Mouse (Mus musculus): Measurements from ENCODE around the gene Fam19a1. TPM values are rescaled to one million over a fixed set of nuclear protein-coding genes. Genes with fewer than 3 reads are reported as not detected.

Fam19a1 gene
- polyA plus RNA-seq, 2 experiments, result not detected

DNA sequence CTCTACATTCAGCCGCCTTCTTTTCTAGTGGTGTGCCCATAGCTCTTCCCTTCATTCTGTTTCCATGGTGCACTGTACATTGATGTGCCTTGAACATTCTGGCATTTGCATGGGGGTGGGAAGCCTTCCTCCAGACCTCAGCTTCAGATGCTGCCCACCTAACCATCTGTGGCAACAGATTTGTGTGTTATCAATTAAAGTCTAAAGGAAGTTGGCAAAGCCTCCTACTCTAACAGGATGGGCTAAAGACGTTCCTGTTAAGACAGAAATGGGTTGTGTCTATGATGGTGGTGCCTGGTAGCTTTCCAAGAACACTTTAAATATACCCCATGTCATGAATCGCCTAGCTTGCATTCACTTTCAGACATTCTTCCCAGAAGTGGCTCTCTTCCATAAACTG, 131.4 kb downstream of the Fam19a1 start:
- DNase-seq (ENCODE audit: low read depth in 3 of 3, low spot score in 3 of 3), result no peak
- Histone ChIP-seq H3K4me2 (ENCODE audit: low read depth) (no peak overlapping the region), H3K9ac (replicated peaks) (no peak overlapping the region), H3K27ac (no peak overlapping the region), H3K27me3 (ENCODE audit: control insufficient read depth, insufficient read depth, low read length) (no peaks in the 10 kb centered on the region), H3K4me3 (ENCODE audit: insufficient read depth in 1 of 2, low read depth in 2 of 2, low read length in 2 of 2) (no peak overlapping the region), H3K4me1 (replicated peaks; ENCODE audit: control insufficient read depth in 2 of 2, insufficient read depth in 2 of 2, low read length in 1 of 2) (no peaks in the 10 kb centered on the region), H3K9me3 (ENCODE audit: control insufficient read depth, low read length) (no peaks in the 10 kb centered on the region), H3K36me3 (replicated peaks; ENCODE audit: control insufficient read depth, insufficient read depth, low read depth) (no peaks in the 10 kb centered on the region)
- TF ChIP-seq EP300 (IDR thresholded peaks at IDR 0.05; ENCODE audit: low read depth), result no peak
- no peak for TF ChIP-seq CTCF (IDR thresholded peaks at IDR 0.05; ENCODE audit: low read depth)
- no peak for ATAC-seq (ENCODE audit: insufficient read depth)
- 52% methylated on average over 3 of the region's 3 CpGs for WGBS (ENCODE audit: insufficient replicate concordance)

- no peaks in the 10 kb centered on the region for H3K36me3 ChIP-seq (replicated peaks; ENCODE audit: control insufficient read depth, insufficient read depth, low read depth)
- no peaks in the 10 kb centered on the region for H3K4me1 ChIP-seq (replicated peaks; ENCODE audit: control insufficient read depth in 2 of 2, insufficient read depth in 2 of 2, low read length in 1 of 2)
- TF ChIP-seq EP300 (IDR thresholded peaks at IDR 0.05; ENCODE audit: low read depth) (no peak), CTCF (IDR thresholded peaks at IDR 0.05; ENCODE audit: low read depth) (no peak)
- no peak overlapping the region for H3K4me3 ChIP-seq (ENCODE audit: insufficient read depth in 1 of 2, low read depth in 2 of 2, low read length in 2 of 2)
- no peak overlapping the region for H3K4me2 ChIP-seq (ENCODE audit: low read depth)
- ATAC-seq (ENCODE audit: insufficient read depth) (no peak), DNase-seq (ENCODE audit: low read depth in 3 of 3, low spot score in 3 of 3) (no peak)
- H3K27ac ChIP-seq, result no peak overlapping the region
- H3K9me3 ChIP-seq (ENCODE audit: control insufficient read depth, low read length), result no peaks in the 10 kb centered on the region
- no peaks in the 10 kb centered on the region for H3K27me3 ChIP-seq (ENCODE audit: control insufficient read depth, insufficient read depth, low read length)
- WGBS (ENCODE audit: insufficient replicate concordance), result 56% methylated on average over 3 of the region's 3 CpGs
- H3K9ac ChIP-seq (replicated peaks), result no peak overlapping the region
Observed at GRCm38 (mm10) chr6:96252001-96252400, 139.0 kb downstream of the Fam19a1 start.

DNA sequence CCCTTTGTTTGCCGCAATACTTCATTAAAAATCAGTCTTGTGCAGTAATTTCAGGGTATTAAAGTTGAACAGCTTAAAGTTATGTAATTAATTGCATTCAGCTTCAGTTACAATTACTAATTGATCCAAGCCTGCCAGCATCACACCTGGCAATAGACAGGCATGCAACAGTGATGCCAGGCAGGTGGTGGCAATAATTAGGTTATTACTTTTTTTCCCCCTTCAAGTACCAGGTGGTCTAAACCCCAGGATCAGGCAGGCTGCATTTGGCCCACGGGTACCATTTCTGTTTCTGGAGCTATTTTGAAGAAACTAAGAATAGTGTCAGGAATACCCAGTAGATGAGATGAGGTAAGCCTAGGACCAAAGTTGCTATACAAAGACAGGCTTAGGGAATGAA, 141.9 kb downstream of the Fam19a1 start:
- TF ChIP-seq EP300 (IDR thresholded peaks at IDR 0.05; ENCODE audit: low read depth) (no peak), CTCF (IDR thresholded peaks at IDR 0.05; ENCODE audit: low read depth) (no peak)

GRCm38 (mm10) chr6:96258651-96259050, 145.7 kb downstream of the Fam19a1 start:
- ATAC-seq (ENCODE audit: insufficient read depth), result no peak
- no peak overlapping the region for H3K4me2 ChIP-seq (ENCODE audit: low read depth)
- no peak for DNase-seq (ENCODE audit: low read depth in 3 of 3, low spot score in 3 of 3)
- H3K27me3 ChIP-seq (ENCODE audit: control insufficient read depth, insufficient read depth, low read length), result no peaks in the 10 kb centered on the region
- no peaks in the 10 kb centered on the region for H3K9me3 ChIP-seq (ENCODE audit: control insufficient read depth, low read length)
- WGBS (ENCODE audit: insufficient replicate concordance), result 83% methylated on average over 3 of the region's 3 CpGs
- no peak overlapping the region for H3K9ac ChIP-seq (replicated peaks)
- TF ChIP-seq EP300 (IDR thresholded peaks at IDR 0.05; ENCODE audit: low read depth), result no peak
- no peak for TF ChIP-seq CTCF (IDR thresholded peaks at IDR 0.05; ENCODE audit: low read depth)
- H3K27ac ChIP-seq, result no peak overlapping the region
- H3K4me3 ChIP-seq (ENCODE audit: insufficient read depth in 1 of 2, low read depth in 2 of 2, low read length in 2 of 2), result no peak overlapping the region
- H3K4me1 ChIP-seq (replicated peaks; ENCODE audit: control insufficient read depth in 2 of 2, insufficient read depth in 2 of 2, low read length in 1 of 2), result no peaks in the 10 kb centered on the region
- H3K36me3 ChIP-seq (replicated peaks; ENCODE audit: control insufficient read depth, insufficient read depth, low read depth), result no peaks in the 10 kb centered on the region

More for the DNA sequence above, 141.9 kb downstream of the Fam19a1 start:
- no peak for ATAC-seq (ENCODE audit: insufficient read depth)
- Histone ChIP-seq H3K36me3 (replicated peaks; ENCODE audit: control insufficient read depth, insufficient read depth, low read depth) (no peaks in the 10 kb centered on the region), H3K9ac (replicated peaks) (no peak overlapping the region), H3K9me3 (ENCODE audit: control insufficient read depth, low read length) (no peaks in the 10 kb centered on the region), H3K4me2 (ENCODE audit: low read depth) (no peak overlapping the region), H3K4me3 (ENCODE audit: insufficient read depth in 1 of 2, low read depth in 2 of 2, low read length in 2 of 2) (no peak overlapping the region), H3K4me1 (replicated peaks; ENCODE audit: control insufficient read depth in 2 of 2, insufficient read depth in 2 of 2, low read length in 1 of 2) (no peaks in the 10 kb centered on the region), H3K27me3 (ENCODE audit: control insufficient read depth, insufficient read depth, low read length) (no peaks in the 10 kb centered on the region), H3K27ac (no peak overlapping the region)
- no peak for DNase-seq (ENCODE audit: low read depth in 3 of 3, low spot score in 3 of 3)
- WGBS (ENCODE audit: insufficient replicate concordance), result 57% methylated on average over 2 of the region's 2 CpGs

DNA sequence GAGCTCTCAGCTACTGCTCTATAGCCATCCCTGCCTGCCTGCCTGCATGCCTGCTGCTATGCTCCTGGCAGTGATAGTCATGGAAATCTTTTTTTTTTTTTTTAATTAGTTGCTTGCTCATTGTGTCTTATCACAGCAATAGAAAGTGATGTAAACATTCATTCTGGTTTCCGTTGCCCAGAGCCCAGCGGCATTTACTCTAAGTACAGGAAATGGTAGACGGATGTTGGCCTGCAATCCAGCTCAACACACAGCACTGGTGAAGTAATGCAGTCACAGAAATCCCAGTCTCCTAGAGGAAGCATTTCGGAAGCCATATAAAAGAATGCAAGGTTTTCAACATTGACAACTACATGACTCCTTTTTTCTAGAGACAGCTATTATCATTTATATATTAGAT, 153.5 kb downstream of the Fam19a1 start:
- Histone ChIP-seq H3K9ac (replicated peaks) (no peak overlapping the region), H3K9me3 (ENCODE audit: control insufficient read depth, low read length) (no peaks in the 10 kb centered on the region), H3K27me3 (ENCODE audit: control insufficient read depth, insufficient read depth, low read length) (no peaks in the 10 kb centered on the region), H3K4me1 (replicated peaks; ENCODE audit: control insufficient read depth in 2 of 2, insufficient read depth in 2 of 2, low read length in 1 of 2) (no peaks in the 10 kb centered on the region), H3K4me3 (ENCODE audit: insufficient read depth in 1 of 2, low read depth in 2 of 2, low read length in 2 of 2) (no peak overlapping the region), H3K4me2 (ENCODE audit: low read depth) (no peak overlapping the region), H3K36me3 (replicated peaks; ENCODE audit: control insufficient read depth, insufficient read depth, low read depth) (no peaks in the 10 kb centered on the region), H3K27ac (no peak overlapping the region)
- TF ChIP-seq CTCF (IDR thresholded peaks at IDR 0.05; ENCODE audit: low read depth) (no peak), EP300 (IDR thresholded peaks at IDR 0.05; ENCODE audit: low read depth) (no peak)
- WGBS (ENCODE audit: insufficient replicate concordance), result 37% methylated on average over 4 of the region's 4 CpGs
- ATAC-seq (ENCODE audit: insufficient read depth) (no peak), DNase-seq (ENCODE audit: low read depth in 3 of 3, low spot score in 3 of 3) (no peak)
